Mouse (Mus musculus): ENCODE measurements around the gene Ror2.

DNA sequence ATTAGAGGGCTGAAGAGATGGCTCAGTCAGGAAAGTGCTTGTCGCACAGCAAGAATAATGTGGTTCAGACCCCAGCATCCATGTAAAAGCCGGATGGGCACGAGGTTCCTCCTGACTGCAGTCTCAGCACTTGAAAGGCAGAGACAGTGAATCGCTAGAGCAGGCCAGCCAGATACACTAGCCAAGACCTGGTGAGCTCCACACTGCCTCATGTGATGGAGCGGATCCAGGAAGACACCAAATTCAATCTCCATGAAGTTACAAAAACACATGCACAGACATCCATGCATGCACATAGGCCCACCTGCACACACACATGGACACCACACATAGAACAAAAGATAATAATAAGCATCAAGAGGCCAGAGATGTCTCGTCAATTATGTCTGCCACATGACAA, 64.7 kb downstream of the Ror2 start:
- TF ChIP-seq GATA1 (IDR thresholded peaks at IDR 0.05; ENCODE audit: borderline replicate concordance, low read length) = no peak
- TF ChIP-seq FLI1 (IDR thresholded peaks at IDR 0.05; ENCODE audit: low read length) = no peak

Measured in megakaryocyte, embryonic 14.5 days (primary cell).